Mouse (Mus musculus) heart, adult 2 months (tissue): ENCODE measurements around the gene Capn1.

ENCODE experiments used
- CTCF ChIP-seq: fragments of 200-600 bp; IDR thresholded peaks from 2 replicates; pipeline ENCODE4 v1.8.1; 2022; ENCODE audit warnings: antibody characterized with exemption, mild to moderate bottlenecking, moderate library complexity
- EP300 ChIP-seq: fragments of 200-500 bp; IDR thresholded peaks from 2 replicates; pipeline ENCODE4 v1.6.1; 2011; ENCODE audit warnings: low read depth, low read length, control low read depth; ENCODE audit not compliant: insufficient read depth
- POLR2A ChIP-seq: fragments of 200-500 bp; IDR thresholded peaks from 2 replicates; pipeline ENCODE4 v1.6.1; 2011; ENCODE audit warnings: mild to moderate bottlenecking, low read depth, low read length, control low read depth; ENCODE audit not compliant: insufficient read depth

- TF ChIP-seq CTCF = no peak
- no peak for TF ChIP-seq POLR2A
- no peak for TF ChIP-seq EP300
Measured at GRCm38 (mm10) chr19:5967664-5968063, 48.0 kb downstream of the Capn1 start.
